Mouse (Mus musculus): ENCODE data around the gene Fam234b.

The Fam234b gene

GRCm38 (mm10) chr6:135230586-135230985 lies 32.8 kb downstream of the Fam234b start:
- no peak for DNase-seq

GRCm38 (mm10) chr6:135232443-135233182 lies 34.8 kb downstream of the Fam234b start:
- DNase-seq, result no peak

DNA sequence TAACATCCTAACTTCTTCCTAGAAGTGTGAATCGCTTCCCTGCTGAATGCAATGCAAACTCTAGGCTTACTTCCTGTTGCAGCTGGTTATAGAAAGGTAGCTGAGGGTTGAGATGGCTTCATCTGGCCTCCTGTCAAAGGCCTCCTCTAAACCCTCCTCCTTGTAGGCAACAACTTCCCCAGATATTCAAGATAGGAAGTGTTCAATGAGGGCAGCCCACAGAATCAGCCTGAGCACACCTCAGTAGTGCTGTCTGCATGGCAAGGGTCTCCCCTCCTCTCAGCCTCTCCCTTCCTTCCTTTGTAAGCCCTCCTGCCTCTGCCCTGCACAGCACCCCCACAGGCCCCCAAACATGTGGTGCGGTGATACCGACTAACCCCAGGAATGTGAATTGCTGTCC lies 38.0 kb downstream of the Fam234b start:
- DNase-seq, result no peak

- DNase-seq, result no peak
Observed at GRCm38 (mm10) chr6:135236576-135236975, 38.8 kb downstream of the Fam234b start.

DNA sequence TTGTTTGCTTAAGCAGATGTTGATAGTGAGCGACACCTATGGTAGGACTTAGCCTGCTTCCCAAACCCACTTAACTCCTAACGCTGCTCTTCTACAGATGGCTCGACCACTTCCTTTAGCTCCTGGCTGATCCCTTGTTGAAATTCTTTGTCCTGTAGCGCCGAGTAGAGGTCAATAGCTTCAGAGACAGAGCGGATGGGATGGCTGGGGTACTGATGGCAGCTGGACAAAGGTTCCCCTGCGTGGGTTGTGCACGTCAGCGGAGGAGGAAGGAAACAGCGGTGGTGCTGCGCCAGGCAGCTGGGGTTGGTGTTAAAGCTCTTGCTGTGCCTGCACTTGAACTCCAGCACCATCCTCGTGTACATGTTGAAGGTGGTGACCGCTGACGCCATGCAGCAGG lies 39.5 kb downstream of the Fam234b start:
- DNase-seq, result no peak

GRCm38 (mm10) chr6:135238211-135238610 lies 40.4 kb downstream of the Fam234b start:
- no peak for DNase-seq

- no peak for DNase-seq
Observed at GRCm38 (mm10) chr6:135240361-135240760, 42.6 kb downstream of the Fam234b start.

DNA sequence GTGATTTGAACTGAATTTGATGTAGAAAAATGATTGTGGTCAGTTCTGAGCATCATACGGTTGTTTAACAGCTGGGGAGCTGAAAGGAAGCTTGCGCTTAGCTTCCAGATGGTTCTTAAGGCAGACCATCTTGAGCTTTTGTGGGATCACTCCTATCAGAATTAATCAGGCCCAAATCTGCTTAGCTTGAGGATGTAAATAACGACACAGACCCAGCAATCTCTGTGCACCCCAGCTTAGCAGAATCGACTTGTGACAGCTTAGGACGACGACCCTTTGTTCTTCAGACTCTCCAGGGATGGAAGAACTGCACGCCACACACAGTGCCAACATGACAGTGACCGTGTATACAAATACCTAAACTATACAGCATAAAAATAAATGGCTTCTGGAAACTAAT lies 47.8 kb downstream of the Fam234b start:
- DNase-seq, result no peak

DNA sequence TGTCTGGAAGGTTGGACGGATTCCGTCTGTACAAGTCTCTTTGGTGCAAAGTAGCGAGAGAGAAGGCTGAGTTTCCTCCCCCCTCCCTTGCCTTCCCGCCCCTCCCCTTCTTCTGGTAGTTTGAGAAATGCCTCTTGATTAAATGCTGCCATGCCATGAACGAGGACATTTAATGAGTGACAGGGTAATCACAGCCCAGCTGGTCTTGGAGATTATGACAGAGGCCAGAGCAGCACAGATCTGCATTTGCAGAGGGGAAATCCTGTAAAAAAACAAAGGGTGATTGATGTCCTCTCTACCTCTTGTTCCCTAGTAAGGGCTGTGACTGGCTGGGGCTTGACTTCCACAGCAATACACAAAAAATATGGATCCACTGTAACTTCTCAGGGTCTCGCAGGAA lies 50.1 kb downstream of the Fam234b start:
- no peak for DNase-seq

- peak; percentile 80 for DNase-seq
Observed at GRCm38 (mm10) chr6:135249846-135250531, 52.2 kb downstream of the Fam234b start.

GRCm38 (mm10) chr6:135250926-135251699 lies 53.3 kb downstream of the Fam234b start:
- no peak for DNase-seq

- DNase-seq, result peak; percentile 59
Observed at GRCm38 (mm10) chr6:135251849-135252727, 54.3 kb downstream of the Fam234b start.

DNA sequence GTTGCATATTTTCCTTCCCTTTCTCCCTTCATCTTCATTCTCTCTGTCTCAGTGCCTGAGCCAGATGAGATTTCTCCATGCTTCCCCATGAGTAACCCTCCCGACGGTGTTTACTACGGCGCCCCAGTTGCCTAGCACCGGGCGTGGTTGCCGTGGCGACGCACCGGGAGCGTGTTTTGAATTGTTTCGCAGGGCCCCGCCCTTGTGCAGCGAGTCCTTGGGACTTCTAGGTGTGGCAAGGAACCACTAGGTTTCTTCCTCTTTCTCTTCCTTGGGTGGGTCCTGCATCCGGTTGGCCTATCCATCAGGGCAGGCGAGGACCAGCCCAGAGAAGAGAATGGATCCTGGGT lies 54.9 kb downstream of the Fam234b start:
- DNase-seq, result peak; percentile 89

GRCm38 (mm10) chr6:135254153-135254552 lies 56.4 kb downstream of the Fam234b start, which contains the start of gene Gsg1:
Gene Gsg1, minus strand, starts transcription at chr6:135254351.
- DNase-seq, result no peak

DNA sequence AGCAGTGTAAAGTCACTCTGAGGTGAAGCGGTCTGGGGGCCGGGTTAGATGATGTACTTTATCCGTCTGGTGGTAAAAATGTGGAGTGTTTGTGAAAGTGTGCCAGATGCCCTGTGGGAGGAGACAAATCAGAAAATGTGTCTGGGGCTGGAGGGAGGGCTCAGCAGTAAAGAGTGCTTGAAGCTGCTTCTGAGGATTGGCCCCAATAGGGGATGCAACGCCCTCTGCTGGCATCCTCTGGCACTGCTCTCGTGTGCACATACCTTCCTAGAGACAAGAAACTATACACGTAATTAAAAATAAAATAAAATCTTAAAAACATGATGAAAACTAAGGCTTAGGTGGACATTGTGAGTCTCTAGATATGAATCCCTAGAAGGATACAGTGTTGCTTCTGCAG lies 62.7 kb downstream of the Fam234b start:
- DNase-seq, result no peak

- no peak for DNase-seq
Observed at GRCm38 (mm10) chr6:135261124-135261523, 63.3 kb downstream of the Fam234b start.

DNA sequence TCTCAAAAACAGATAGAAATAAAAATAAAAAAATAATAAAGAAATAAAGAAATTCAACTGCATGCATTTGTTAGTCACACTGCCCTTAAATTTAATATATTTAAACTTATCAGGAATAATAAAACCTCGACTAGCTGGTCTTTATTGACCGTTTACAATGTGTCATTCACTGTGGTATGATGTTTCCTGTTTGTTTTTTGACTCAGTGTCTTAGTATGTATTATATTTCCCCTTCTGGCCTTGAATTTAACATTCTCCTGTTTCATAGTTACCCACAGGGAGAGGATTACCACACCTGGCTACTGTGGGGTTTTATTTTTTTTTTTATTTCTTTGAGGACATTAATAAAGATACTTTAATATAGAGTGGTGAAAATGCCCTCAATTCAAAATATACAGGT lies 64.8 kb downstream of the Fam234b start:
- DNase-seq, result no peak

DNA sequence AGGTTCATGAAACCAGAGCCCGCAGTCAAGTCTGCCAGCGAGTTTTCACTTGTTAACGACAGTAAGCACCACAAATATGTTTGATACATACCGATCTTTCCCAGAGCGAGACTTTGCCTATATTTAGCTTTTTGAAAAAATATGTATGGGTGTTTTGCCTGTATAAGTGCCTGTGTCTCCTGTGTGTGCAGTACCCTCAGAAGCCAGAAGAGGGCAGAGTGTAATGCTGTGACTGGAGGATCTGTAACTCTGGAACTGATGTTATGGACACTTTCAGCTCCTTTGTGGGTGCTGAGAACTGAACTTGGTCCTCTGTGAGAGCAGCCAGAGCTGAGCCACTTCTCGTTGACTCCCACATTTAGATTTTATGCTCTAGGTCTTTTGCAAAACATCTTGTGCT lies 66.4 kb downstream of the Fam234b start:
- no peak for DNase-seq

DNA sequence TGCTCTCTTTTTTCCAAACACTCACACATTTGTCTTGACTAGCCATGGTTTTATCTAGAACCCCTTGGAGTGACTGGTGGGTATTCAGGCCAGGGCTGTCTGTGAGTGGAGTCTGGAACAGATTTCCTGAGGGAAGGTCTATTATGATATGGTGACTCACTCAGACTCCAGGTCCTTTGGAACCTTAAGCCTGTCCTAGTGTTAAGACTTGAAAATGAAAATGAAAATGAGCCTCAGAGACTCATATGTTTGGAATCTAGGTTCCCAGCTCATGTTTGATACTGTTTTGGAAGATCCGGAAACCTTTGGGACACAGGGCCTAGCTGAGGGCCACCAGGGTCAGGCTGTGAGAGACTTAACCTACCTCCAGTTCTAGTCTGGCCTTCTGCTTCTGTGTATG lies 68.3 kb downstream of the Fam234b start:
- no peak for DNase-seq

DNA sequence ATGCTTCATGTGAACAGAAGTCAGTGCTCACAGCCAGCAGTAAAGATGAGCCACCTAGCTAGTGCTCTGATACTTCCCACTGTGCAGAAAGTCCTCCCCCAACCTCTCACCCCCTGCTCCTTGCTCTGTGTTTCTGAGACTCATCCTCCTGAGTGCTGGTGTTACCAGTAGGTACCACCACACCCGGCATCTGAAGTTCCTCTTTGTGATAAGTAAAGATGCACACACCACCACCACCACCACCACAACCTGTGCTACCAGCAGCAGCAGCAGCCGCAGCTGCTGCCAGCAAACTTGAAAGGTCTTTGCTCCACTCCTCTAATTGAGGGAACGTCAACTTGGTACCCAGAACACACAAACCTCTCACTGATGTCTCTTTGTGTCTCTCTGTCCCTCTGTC lies 69.4 kb downstream of the Fam234b start:
- no peak for DNase-seq

DNA sequence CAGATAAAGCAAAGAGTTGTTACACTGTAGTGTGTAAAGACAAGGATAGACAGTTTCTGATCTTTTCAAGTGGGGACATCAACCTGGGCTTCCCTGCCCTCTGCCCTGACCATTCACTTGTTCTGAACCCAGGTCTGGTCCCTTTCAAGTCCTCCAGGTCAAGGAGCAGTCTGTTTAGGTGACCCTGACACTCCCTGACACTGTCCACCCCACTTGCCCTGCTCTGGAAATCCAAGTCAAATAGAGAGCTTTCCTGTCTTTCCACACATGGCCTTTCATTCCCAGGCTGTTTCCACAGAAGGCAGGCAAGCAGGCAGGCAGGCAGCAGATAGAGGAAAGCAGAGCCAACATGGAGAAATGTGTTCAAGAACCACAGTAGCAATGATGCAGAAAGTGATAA lies 70.6 kb downstream of the Fam234b start:
- no peak for DNase-seq

DNA sequence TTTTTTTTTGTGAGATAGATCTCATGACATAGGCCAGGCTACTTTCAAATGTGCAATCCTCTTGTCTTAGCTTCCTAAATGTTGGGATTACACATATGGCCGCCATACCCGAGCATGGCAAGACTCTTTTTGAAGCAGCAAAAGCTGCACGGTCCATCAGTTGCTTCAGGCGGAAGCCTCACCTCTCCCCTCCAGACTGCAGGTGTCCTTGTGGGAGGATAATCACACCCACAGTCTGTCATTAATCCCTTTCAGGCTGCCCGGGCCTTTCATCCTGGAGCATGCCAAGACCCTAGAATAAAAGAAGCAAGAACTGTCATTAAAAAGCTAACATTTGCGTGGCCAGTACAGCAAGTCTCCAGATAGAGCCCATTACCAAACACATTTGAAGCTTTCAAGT lies 71.8 kb downstream of the Fam234b start:
- no peak for DNase-seq

DNA sequence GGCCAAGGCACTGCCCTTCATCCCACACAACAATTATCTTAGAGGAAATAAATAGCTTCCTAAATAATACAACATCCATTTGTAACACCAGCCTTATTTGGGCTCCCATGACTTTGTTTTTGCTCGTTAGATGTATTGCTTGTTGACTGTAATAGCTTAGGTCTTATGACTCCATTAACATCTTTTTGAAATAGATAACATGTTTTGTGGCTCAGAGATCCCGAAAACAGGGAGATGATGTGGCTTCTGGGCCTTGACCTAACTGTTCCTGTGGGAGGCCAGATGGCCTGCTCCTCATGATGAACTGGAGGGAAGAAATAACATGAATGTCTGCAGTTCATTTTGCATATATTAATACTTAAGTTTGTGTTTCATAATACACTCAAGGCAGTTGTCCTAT lies 74.0 kb downstream of the Fam234b start:
- DNase-seq, result no peak

Measured in embryo, embryonic 11 days (tissue).